ENCODE assay signal across 8 mouse cellular contexts in the genomic region with DNA sequence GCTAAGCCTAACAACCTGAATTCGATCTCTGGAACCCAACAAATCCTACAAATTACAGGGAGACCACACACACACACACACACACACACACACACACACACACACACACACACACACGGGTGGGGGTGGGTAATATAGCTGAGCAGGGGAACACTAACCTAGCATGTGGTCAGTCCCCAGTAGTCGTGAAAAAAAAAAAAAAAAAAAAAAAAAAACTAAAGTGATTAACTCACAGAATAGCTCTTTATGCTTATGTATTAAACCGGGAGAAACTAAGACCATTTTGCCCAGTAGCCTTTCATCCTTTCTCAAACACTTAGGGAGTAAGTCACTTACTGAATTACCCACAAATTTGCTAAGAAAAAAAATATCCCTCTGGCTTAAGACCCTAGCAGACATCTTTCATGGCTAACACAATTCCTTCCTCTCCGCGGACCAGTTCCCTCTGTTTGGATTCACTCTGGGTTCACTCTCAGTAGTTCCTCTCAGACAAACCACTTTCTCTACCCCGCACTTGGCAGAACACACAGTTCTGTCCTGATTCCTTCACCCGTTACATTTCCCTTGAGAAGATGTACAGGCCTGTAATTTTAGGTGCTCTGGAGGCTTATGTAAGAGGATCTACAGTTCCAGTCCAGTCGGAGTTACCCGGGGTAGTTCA. TPM values are rescaled to one million over a fixed set of nuclear protein-coding genes. Genes with fewer than 3 reads are reported as not detected.
DNase-seq lines count a peak whose midpoint lies in the region; ATAC-seq lines count a peak whose summit lies in the region.

No protein-coding gene starts in this region.

- no peaks in the 10 kb centered on the region for H3K36me3 ChIP-seq in forebrain, embryonic 14.5 days (ENCODE audit: control insufficient read depth, insufficient read depth, low read length)
- peaks cover 13% of the 10 kb centered on the region for H3K36me3 ChIP-seq in liver, embryonic 12.5 days

- no peak for ATAC-seq in forebrain, embryonic 14.5 days
- ATAC-seq in liver, embryonic 12.5 days, result no peak

- intact Hi-C loops in left cerebral cortex, postnatal 4 days (cut with DNase I), result no loop called here

- peak overlapping the region; percentile 53 for H3K4me3 ChIP-seq in forebrain, embryonic 14.5 days (ENCODE audit: low read depth, low read length)
- H3K4me3 ChIP-seq in liver, embryonic 12.5 days, result peak overlapping the region; percentile 79

- 41% methylated on average over 10 of the region's 10 CpGs for WGBS in forebrain, embryonic 14.5 days
- 19% methylated on average over 10 of the region's 10 CpGs for WGBS in liver, embryonic 12.5 days (ENCODE audit: insufficient replicate concordance)

- H3K4me1 ChIP-seq in forebrain, embryonic 14.5 days (ENCODE audit: control insufficient read depth, insufficient read depth, low read length), result no peaks in the 10 kb centered on the region
- peaks cover 32% of the 10 kb centered on the region for H3K4me1 ChIP-seq in liver, embryonic 12.5 days

- no peaks in the 10 kb centered on the region for H3K9me3 ChIP-seq in forebrain, embryonic 14.5 days (replicated peaks; ENCODE audit: control insufficient read depth, low read length)
- no peaks in the 10 kb centered on the region for H3K9me3 ChIP-seq in liver, embryonic 12.5 days (replicated peaks)

- peak overlapping the region; percentile 77 for H3K9ac ChIP-seq in forebrain, embryonic 14.5 days (ENCODE audit: low read length)
- H3K9ac ChIP-seq in liver, embryonic 12.5 days, result peak overlapping the region; percentile 95

- no peak overlapping the region for H3K27ac ChIP-seq in forebrain, embryonic 14.5 days (ENCODE audit: low read depth, low read length)
- peak overlapping the region; percentile 92 for H3K27ac ChIP-seq in liver, embryonic 12.5 days

- H3K4me2 ChIP-seq in forebrain, embryonic 14.5 days (ENCODE audit: low read length), result peak overlapping the region; percentile 98
- H3K4me2 ChIP-seq in liver, embryonic 12.5 days, result peak overlapping the region; percentile 97

- peaks cover 9% of the 10 kb centered on the region; the same call in 1 of the 2 replicates for H3K27me3 ChIP-seq in forebrain, embryonic 14.5 days (replicated peaks; ENCODE audit: control insufficient read depth, insufficient read depth, low read length)
- no peaks in the 10 kb centered on the region for H3K27me3 ChIP-seq in liver, embryonic 12.5 days (replicated peaks)

- DNase-seq in left cerebral cortex, adult 11 months (ENCODE audit: low spot score), result peak; percentile 47
- DNase-seq in left cerebral cortex, postnatal 4 days, result no peak
- peak; percentile 86 for DNase-seq in brain, adult 2 months (ENCODE audit: low read depth, low spot score)
- DNase-seq in forebrain, embryonic 14.5 days (ENCODE audit: low spot score), result no peak
- peak; percentile 40 for DNase-seq in skeletal muscle tissue, adult 2 months (ENCODE audit: low read depth, low spot score)
- no peak for DNase-seq in urinary bladder, adult 2 months (ENCODE audit: low spot score)
- no peak for DNase-seq in urinary bladder, postnatal 36 days (ENCODE audit: low spot score in 2 of 2)

RNA-seq across cellular contexts. Expression of a gene that starts 0.7 kb away (rescaled TPM):
- total RNA-seq in left cerebral cortex, postnatal 4 days (2021), result 10 to 100 TPM; 62.9 to 73.9 TPM
- 15.6 and 18.1 TPM in 2 replicates for polyA plus RNA-seq in forebrain, embryonic 14.5 days (2014; fragmentation: Nextera tagmentation; extraction: Ambion mirVana)
- 35.5 and 38.7 TPM in 2 replicates for polyA plus RNA-seq in liver, embryonic 12.5 days (2016; fragmentation: Nextera tagmentation; extraction: Ambion mirVana)
- polyA plus RNA-seq in urinary bladder, adult 2 months (2012; rRNA removed), result 5.1 and 5.9 TPM in 2 replicates

RNA-seq across cellular contexts. Expression of a gene that starts 18.9 kb away (rescaled TPM):
- 10 to 100 TPM; 29.4 to 32.7 TPM for total RNA-seq in left cerebral cortex, postnatal 4 days (2021)
- 4.9 and 6.4 TPM in 2 replicates for polyA plus RNA-seq in forebrain, embryonic 14.5 days (2014; fragmentation: Nextera tagmentation; extraction: Ambion mirVana)
- 2.0 and 2.4 TPM in 2 replicates for polyA plus RNA-seq in liver, embryonic 12.5 days (2016; fragmentation: Nextera tagmentation; extraction: Ambion mirVana)
- polyA plus RNA-seq in urinary bladder, adult 2 months (2012; rRNA removed), result 7.2 and 15.7 TPM in 2 replicates

RNA-seq across cellular contexts. Expression of a gene that starts 55.2 kb away (rescaled TPM):
- total RNA-seq in left cerebral cortex, postnatal 4 days (2021), result 1 to 10 TPM; 1.0 to 1.1 TPM
- polyA plus RNA-seq in forebrain, embryonic 14.5 days (2014; fragmentation: Nextera tagmentation; extraction: Ambion mirVana), result 1.1 and 1.2 TPM in 2 replicates
- polyA plus RNA-seq in liver, embryonic 12.5 days (2016; fragmentation: Nextera tagmentation; extraction: Ambion mirVana), result 1.5 TPM in 2 replicates
- 6.4 TPM in 2 replicates for polyA plus RNA-seq in urinary bladder, adult 2 months (2012; rRNA removed)

Comparison
In these comparisons a context has a peak if more than half of its experiments do, and no peak if none do; other contexts are left out.
1. DNase-seq: peak in left cerebral cortex, adult 11 months (single experiment), brain, adult 2 months (single experiment) and skeletal muscle tissue, adult 2 months (single experiment); none in left cerebral cortex, postnatal 4 days (single experiment), forebrain, embryonic 14.5 days (single experiment), urinary bladder, adult 2 months (single experiment) and urinary bladder, postnatal 36 days (0 of 2).